Comparison of ENCODE assay signal across 2 mouse cellular contexts in the genomic region with DNA sequence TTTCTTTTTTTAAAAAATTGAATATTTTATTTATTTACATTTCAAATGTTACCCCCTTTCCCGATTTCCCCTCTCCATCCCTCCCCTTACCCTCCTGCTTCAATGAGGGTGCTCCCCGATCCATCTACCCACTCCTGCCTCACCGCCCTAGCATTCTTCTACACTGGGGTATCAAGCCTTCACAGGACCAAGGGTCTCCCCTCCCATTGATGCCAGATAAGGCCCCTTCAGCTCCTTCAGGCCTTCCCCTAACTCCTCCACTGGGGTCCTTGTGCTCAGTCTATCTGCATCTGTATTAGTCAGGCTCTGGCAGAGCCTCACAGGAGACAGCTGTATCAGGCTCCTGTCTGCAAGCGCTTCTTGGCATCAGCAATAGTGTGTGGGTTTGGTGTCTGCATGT.
DNase-seq lines count a peak whose midpoint lies in the region; ATAC-seq lines count a peak whose summit lies in the region.
"Not testable (repeated sequence)": the region's sequence is repeated elsewhere in the genome, so short reads cannot be mapped to it uniquely, and the experiment has no call there.

No protein-coding gene starts in this region.

- H3K4me2 ChIP-seq in midbrain, embryonic 11.5 days, result not testable (repeated sequence)

- not testable (repeated sequence) for H3K9me3 ChIP-seq in midbrain, embryonic 11.5 days (ENCODE audit: control insufficient read depth, low read length)

- not testable (repeated sequence) for H3K27me3 ChIP-seq in midbrain, embryonic 11.5 days (ENCODE audit: control insufficient read depth, insufficient read depth, low read length)

- not testable (repeated sequence) for H3K4me1 ChIP-seq in midbrain, embryonic 11.5 days (ENCODE audit: control insufficient read depth, insufficient read depth, low read length)

- H3K4me3 ChIP-seq in midbrain, embryonic 11.5 days (ENCODE audit: low read depth, low read length), result not testable (repeated sequence)

- DNase-seq in heart, adult 11 months, result peak; percentile 93
- DNase-seq in midbrain, embryonic 11.5 days (ENCODE audit: low spot score, missing footprints), result peak; percentile 59

- H3K27ac ChIP-seq in midbrain, embryonic 11.5 days (ENCODE audit: low read depth, low read length), result not testable (repeated sequence)

- ATAC-seq in midbrain, embryonic 11.5 days (ENCODE audit: low FRiP score), result not testable (repeated sequence)

- not testable (repeated sequence) for H3K9ac ChIP-seq in midbrain, embryonic 11.5 days (ENCODE audit: low read length)

- not testable (repeated sequence) for H3K36me3 ChIP-seq in midbrain, embryonic 11.5 days (ENCODE audit: control insufficient read depth, insufficient read depth, low read length)

- WGBS in midbrain, embryonic 11.5 days, result 85% methylated on average over 4 of the region's 4 CpGs
